Mouse (Mus musculus) embryonic facial prominence, embryonic 14.5 days (tissue): ENCODE results near the gene Nelfa. TPM values are rescaled to one million over a fixed set of nuclear protein-coding genes. Genes with fewer than 3 reads are reported as not detected.

Experiments
- ATAC-seq: fragments of 200-750 bp; cut with Nextera tagmentation; 2 replicates; pipeline ENCODE4 v1.8.0; 2017; ENCODE audit warnings: low read depth, moderate number of reproducible peaks, moderate TSS enrichment
- DNase-seq: peaks from one replicate; pipeline ENCODE4 v3.0.0-alpha.2; 2015; ENCODE audit warnings: low spot score
- H3K27ac ChIP-seq: fragments of 300-500 bp; sonication (generic); replicated peaks from 2 replicates; pipeline ENCODE4 v1.5.1; 2014; ENCODE audit warnings: low read depth, mild to moderate bottlenecking, low read length, moderate library complexity
- H3K27me3 ChIP-seq: fragments of 300-500 bp; sonication (generic); replicated peaks from 2 replicates; pipeline ENCODE4 v1.6.1; 2014; ENCODE audit warnings: low read length; ENCODE audit not compliant: control insufficient read depth, insufficient read depth
- H3K36me3 ChIP-seq: fragments of 300-500 bp; sonication (generic); 2 replicates; pipeline ENCODE4 v1.6.1; 2014; ENCODE audit warnings: low read length, mixed read lengths; ENCODE audit not compliant: control insufficient read depth, insufficient read depth
- H3K4me1 ChIP-seq: fragments of 300-500 bp; sonication (generic); 2 replicates; pipeline ENCODE4 v1.6.1; 2014; ENCODE audit warnings: antibody characterized with exemption, low read length; ENCODE audit not compliant: control insufficient read depth, insufficient read depth
- H3K4me2 ChIP-seq: fragments of 300-500 bp; sonication (generic); 2 replicates; pipeline ENCODE4 v1.6.1; 2014; ENCODE audit warnings: low read depth, mild to moderate bottlenecking, low read length, moderate library complexity, mixed read lengths
- H3K4me3 ChIP-seq: fragments of 300-500 bp; sonication (generic); 2 replicates; pipeline ENCODE4 v1.5.1; 2014; ENCODE audit warnings: low read depth, mild to moderate bottlenecking, low read length
- H3K9ac ChIP-seq: fragments of 300-500 bp; sonication (generic); 2 replicates; pipeline ENCODE4 v1.6.1; 2014; ENCODE audit warnings: low read depth, mild to moderate bottlenecking, low read length, moderate library complexity, mixed read lengths
- H3K9me3 ChIP-seq: fragments of 300-500 bp; sonication (generic); 2 replicates; pipeline ENCODE4 v1.6.1; 2016; ENCODE audit warnings: low read length; ENCODE audit not compliant: control insufficient read depth
- WGBS: fragments of 180-500 bp; shearing (Covaris S2); extraction: QIAGEN DNeasy Blood & Tissue Kit; methylation state at CpG from one replicate; pipeline ENCODE4 v1.1.7; 2014; 5-methylcytosine and 5-hydroxymethylcytosine counted together
- microRNA-seq: library from miRNA; unstranded; fragments of <30 nt; microRNA quantifications from one replicate; pipeline ENCODE4, GENCODE M21; 2016; ENCODE audit warnings: borderline number of aligned reads
- polyA plus RNA-seq: library from polyadenylated mRNA; unstranded; fragments of >200 nt; fragmentation: Nextera tagmentation; extraction: Ambion mirVana; gene quantifications from 2 replicates; pipeline ENCODE4 v1.2.1, GENCODE M21; 2014

Gene Nelfa
- polyA plus RNA-seq, 1 experiment from 2014 or later, result 46.7 TPM

GRCm38 (mm10) chr5:33881118-33881517 lies 55.1 kb downstream of the Nelfa start:
- Histone ChIP-seq H3K4me1 (no peaks in the 10 kb centered on the region), H3K4me3 (no peak overlapping the region), H3K27me3 (no peaks in the 10 kb centered on the region), H3K9me3 (no peaks in the 10 kb centered on the region), H3K36me3 (peaks cover 89% of the 10 kb centered on the region), H3K4me2 (no peak overlapping the region), H3K27ac (no peak overlapping the region), H3K9ac (no peak overlapping the region)
- 90% methylated on average over 4 of the region's 4 CpGs for WGBS
- DNase-seq, result no peak
- ATAC-seq, result no peak

GRCm38 (mm10) chr5:33875472-33875871 lies 60.7 kb downstream of the Nelfa start:
- Histone ChIP-seq H3K4me2 (no peak overlapping the region), H3K4me3 (no peak overlapping the region), H3K27ac (no peak overlapping the region), H3K9me3 (no peaks in the 10 kb centered on the region), H3K36me3 (peaks cover 73% of the 10 kb centered on the region), H3K4me1 (no peaks in the 10 kb centered on the region), H3K27me3 (no peaks in the 10 kb centered on the region), H3K9ac (no peak overlapping the region)
- ATAC-seq, result no peak
- WGBS, result 87% methylated on average over 1 of the region's 1 CpGs
- DNase-seq, result no peak

DNA sequence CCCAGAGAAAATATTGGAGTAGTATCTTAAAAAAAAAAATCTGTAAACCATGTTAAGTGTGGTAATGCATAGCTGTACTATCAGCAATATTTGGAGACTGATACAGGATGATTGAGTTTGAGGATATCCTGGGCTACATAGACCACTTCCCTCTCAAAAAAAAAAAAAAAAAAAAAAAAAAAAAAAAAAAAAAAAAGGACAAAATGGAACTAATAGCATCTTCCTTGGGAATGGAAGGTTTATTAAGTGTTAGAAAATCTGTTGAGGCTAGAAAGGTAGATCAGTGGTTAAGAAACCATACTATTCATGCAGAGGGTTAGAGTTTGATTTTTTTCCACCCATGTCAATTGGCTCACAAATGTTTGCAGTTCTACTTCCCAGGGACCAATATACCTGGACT lies 78.5 kb downstream of the Nelfa start:
- peaks cover 4% of the 10 kb centered on the region for H3K9me3 ChIP-seq
- no peaks in the 10 kb centered on the region for H3K4me1 ChIP-seq
- no peaks in the 10 kb centered on the region for H3K27me3 ChIP-seq
- no peak overlapping the region for H3K4me3 ChIP-seq
- ATAC-seq (no peak), DNase-seq (no peak)
- H3K9ac ChIP-seq, result no peak overlapping the region
- peaks cover 87% of the 10 kb centered on the region for H3K36me3 ChIP-seq
- H3K4me2 ChIP-seq, result no peak overlapping the region
- H3K27ac ChIP-seq, result no peak overlapping the region

- H3K36me3 ChIP-seq, result peaks cover 65% of the 10 kb centered on the region
- 76% methylated on average over 2 of the region's 2 CpGs for WGBS
- no peak overlapping the region for H3K27ac ChIP-seq
- DNase-seq (no peak), ATAC-seq (no peak)
- no peak overlapping the region for H3K4me2 ChIP-seq
- H3K9me3 ChIP-seq, result no peaks in the 10 kb centered on the region
- H3K9ac ChIP-seq, result no peak overlapping the region
- H3K4me3 ChIP-seq, result no peak overlapping the region
- H3K4me1 ChIP-seq, result no peaks in the 10 kb centered on the region
- no peaks in the 10 kb centered on the region for H3K27me3 ChIP-seq
Measured at GRCm38 (mm10) chr5:33854019-33854418, 82.2 kb downstream of the Nelfa start.

GRCm38 (mm10) chr5:33853086-33853485 lies 83.1 kb downstream of the Nelfa start:
- Histone ChIP-seq H3K36me3 (peaks cover 60% of the 10 kb centered on the region), H3K27me3 (no peaks in the 10 kb centered on the region), H3K27ac (no peak overlapping the region), H3K4me3 (no peak overlapping the region), H3K9me3 (no peaks in the 10 kb centered on the region), H3K9ac (no peak overlapping the region), H3K4me1 (no peaks in the 10 kb centered on the region), H3K4me2 (no peak overlapping the region)
- ATAC-seq, result no peak
- no peak for DNase-seq
- WGBS, result 97% methylated on average over 1 of the region's 1 CpGs

DNA sequence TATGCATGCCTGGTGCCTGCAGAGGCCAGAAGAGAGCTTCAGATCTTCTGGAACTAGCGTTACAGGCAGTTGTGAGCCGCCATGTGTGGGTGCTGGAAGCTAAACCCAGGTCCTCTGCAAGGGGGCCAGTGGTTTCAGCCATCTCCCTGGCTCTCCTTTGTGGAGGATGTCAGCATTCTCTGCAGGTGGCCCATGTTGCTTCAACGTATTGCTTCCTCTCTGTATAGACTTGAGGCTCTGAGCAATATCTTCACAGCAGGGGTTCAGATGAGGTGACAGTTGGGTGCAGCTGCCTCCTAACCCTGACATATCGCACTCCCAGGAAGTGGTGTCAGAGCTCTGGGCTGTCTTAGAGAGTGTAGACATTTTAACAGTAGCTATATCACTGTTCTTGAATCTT lies 84.7 kb downstream of the Nelfa start:
- Histone ChIP-seq H3K4me1 (no peaks in the 10 kb centered on the region), H3K36me3 (peaks cover 55% of the 10 kb centered on the region), H3K4me3 (no peak overlapping the region), H3K9me3 (no peaks in the 10 kb centered on the region), H3K9ac (no peak overlapping the region), H3K27me3 (no peaks in the 10 kb centered on the region), H3K4me2 (no peak overlapping the region), H3K27ac (no peak overlapping the region)
- DNase-seq (no peak), ATAC-seq (no peak)
- 95% methylated on average over 4 of the region's 4 CpGs for WGBS

Small RNAs within 50 kb of the gene (microRNA-seq; reads per million reads assigned to microRNA genes)
- not detected for gene Mir7024

Other genes starting within 250 kb of the Nelfa start
- gene Fgfr3, start 214.7 kb downstream of the Nelfa start, polyA plus RNA-seq, result 23.1 and 26.0 TPM in 2 replicates
- 39.3 and 39.5 TPM in 2 replicates for gene Letm1, start 153.6 kb downstream of the Nelfa start, polyA plus RNA-seq
- 40.4 and 45.7 TPM in 2 replicates for gene Nsd2, start 115.7 kb downstream of the Nelfa start, polyA plus RNA-seq
- 78.7 and 81.0 TPM in 2 replicates for gene Gm1673, start 47.0 kb upstream of the Nelfa start, polyA plus RNA-seq
- 0.31 and 0.38 TPM in 2 replicates for gene Nat8l, start 59.6 kb upstream of the Nelfa start, polyA plus RNA-seq
- gene Poln, start 233.0 kb upstream of the Nelfa start, polyA plus RNA-seq, result 0.94 and 1.9 TPM in 2 replicates
- gene Haus3, start 233.1 kb upstream of the Nelfa start, polyA plus RNA-seq, result 26.8 and 28.3 TPM in 2 replicates